Mouse (Mus musculus) right cerebral cortex, postnatal 14 days (tissue): ENCODE measurements around the gene E130218I03Rik.

Experiments
- DNase-seq: peaks from one replicate; pipeline ENCODE4 v3.0.0; 2022

Gene E130218I03Rik

GRCm38 (mm10) chr4:134287575-134288025, 44.1 kb downstream of the E130218I03Rik start, which contains the start of gene Pdik1l:
Gene Pdik1l, minus strand, starts transcription at chr4:134287895.
- peak; percentile 73 for DNase-seq

- DNase-seq, result no peak
Observed at GRCm38 (mm10) chr4:134288397-134289256, 45.2 kb downstream of the E130218I03Rik start.

GRCm38 (mm10) chr4:134292067-134292466, 48.6 kb downstream of the E130218I03Rik start:
- DNase-seq, result peak; percentile 62

- DNase-seq, result no peak
Observed at GRCm38 (mm10) chr4:134293061-134293691, 49.7 kb downstream of the E130218I03Rik start.

- DNase-seq, result no peak
Observed at GRCm38 (mm10) chr4:134293692-134294163, 50.3 kb downstream of the E130218I03Rik start.
